Mouse (Mus musculus) CH12.LX (cell line): ENCODE results near the gene Arrdc3. TPM values are rescaled to one million over a fixed set of nuclear protein-coding genes. Genes with fewer than 3 reads are reported as not detected.

Source experiments
- DNase-seq: peaks from one replicate; pipeline ENCODE4 v3.0.0-alpha.2; 2013; ENCODE audit errors: extremely low read depth
- H3K27ac ChIP-seq: 2 replicates; pipeline ENCODE4 v1.5.1; 2012; ENCODE audit warnings: low read depth, mild to moderate bottlenecking, control low read depth, moderate library complexity; ENCODE audit not compliant: insufficient read depth
- H3K27me3 ChIP-seq: replicated peaks from 2 replicates; pipeline ENCODE3; 2012; ENCODE audit warnings: inconsistent platforms
- H3K36me3 ChIP-seq, 2 experiments: replicated peaks in 1 of 2; 2 replicates each; pipeline versions ENCODE3 to v1.6.1; 2012; ENCODE audit warnings: inconsistent platforms in 1 of 2, low read length in 1 of 2, mild to moderate bottlenecking in 1 of 2, mixed read lengths in 1 of 2, moderate library complexity in 1 of 2; ENCODE audit not compliant: control insufficient read depth in 1 of 2, insufficient read depth in 1 of 2
- H3K4me1 ChIP-seq, 2 experiments: 2 replicates each; pipeline ENCODE4 v1.6.1; 2012; ENCODE audit warnings: inconsistent platforms in 1 of 2, moderate library complexity in 1 of 2; ENCODE audit not compliant: insufficient read depth in 2 of 2, control insufficient read depth in 1 of 2
- H3K4me2 ChIP-seq: 2 replicates; pipeline ENCODE4 v1.6.1; 2012; ENCODE audit warnings: low read depth, mild to moderate bottlenecking, control low read depth; ENCODE audit not compliant: poor library complexity, insufficient read depth, severe bottlenecking
- H3K4me3 ChIP-seq, 3 experiments: fragments of 150-350 bp in 1 of 3; sonication (generic) in 1 of 3; replicated peaks in 1 of 3; 2 replicates each; pipeline versions ENCODE3 to v1.5.1; 2011 to 2012; ENCODE audit warnings: low read depth in 2 of 3, low read length in 2 of 3, mild to moderate bottlenecking in 2 of 3, moderate library complexity in 2 of 3, control low read depth in 1 of 3, improper control_type of control experiment in 1 of 3, inconsistent platforms in 1 of 3, mixed read lengths in 1 of 3; ENCODE audit not compliant: poor library complexity in 1 of 3
- H3K79me2 ChIP-seq: replicated peaks from 2 replicates; pipeline ENCODE4 v1.6.1; 2012; ENCODE audit warnings: mild to moderate bottlenecking, moderate library complexity; ENCODE audit not compliant: control insufficient read depth, poor library complexity, insufficient read depth, severe bottlenecking; ENCODE audit errors: extremely low read depth
- H3K9ac ChIP-seq: 2 replicates; pipeline ENCODE4 v1.6.1; 2012; ENCODE audit warnings: low read depth, mild to moderate bottlenecking, control low read depth, moderate library complexity; ENCODE audit not compliant: insufficient read depth
- H3K9me3 ChIP-seq: replicated peaks from 2 replicates; pipeline ENCODE3; 2012; ENCODE audit warnings: low read length, inconsistent platforms, mixed read lengths
- BHLHE40 ChIP-seq: IDR thresholded peaks from 2 replicates; pipeline ENCODE4 v1.6.1; 2011; ENCODE audit warnings: mild to moderate bottlenecking, low read depth, low read length, improper control_type of control experiment
- CHD1 ChIP-seq: IDR thresholded peaks from 2 replicates; pipeline ENCODE4 v1.6.1; 2012; ENCODE audit warnings: low read depth, low read length, improper control_type of control experiment, inconsistent platforms
- CHD2 ChIP-seq: IDR thresholded peaks from 2 replicates; pipeline ENCODE4 v1.6.1; 2011; ENCODE audit warnings: low read length, improper control_type of control experiment
- CTCF ChIP-seq, 2 experiments: IDR thresholded peaks in 1 of 2; conservative IDR thresholded peaks in 1 of 2; 2 replicates each; pipeline ENCODE4 v1.5.1; 2011 to 2012; ENCODE audit warnings: low read depth in 2 of 2, low read length in 2 of 2, improper control_type of control experiment in 1 of 2, inconsistent platforms in 1 of 2, mild to moderate bottlenecking in 1 of 2, moderate library complexity in 1 of 2
- GABPA ChIP-seq: IDR thresholded peaks from 2 replicates; pipeline ENCODE4 v1.6.1; 2012; ENCODE audit warnings: low read depth, low read length, improper control_type of control experiment, inconsistent platforms; ENCODE audit not compliant: insufficient replicate concordance
- IRF4 ChIP-seq: IDR thresholded peaks from 2 replicates; pipeline ENCODE4 v1.6.1; 2014; ENCODE audit warnings: low read depth, mild to moderate bottlenecking, inconsistent platforms, low read length, improper control_type of control experiment
- JUN ChIP-seq: IDR thresholded peaks from 2 replicates; pipeline ENCODE4 v1.6.1; 2011; ENCODE audit warnings: low read depth, mild to moderate bottlenecking, low read length, improper control_type of control experiment, moderate library complexity; ENCODE audit not compliant: insufficient read depth
- JUND ChIP-seq: conservative IDR thresholded peaks from 2 replicates; pipeline ENCODE4 v1.6.1; 2011; ENCODE audit warnings: low read depth, low read length, improper control_type of control experiment
- KAT2A ChIP-seq: IDR thresholded peaks from 2 replicates; pipeline ENCODE4 v1.6.1; 2012; ENCODE audit warnings: low read length, improper control_type of control experiment, inconsistent platforms; ENCODE audit not compliant: insufficient replicate concordance
- MAX ChIP-seq: IDR thresholded peaks from 2 replicates; pipeline ENCODE4 v1.6.1; 2011; ENCODE audit warnings: low read length, improper control_type of control experiment
- MAZ ChIP-seq: IDR thresholded peaks from 2 replicates; pipeline ENCODE4 v1.6.1; 2012; ENCODE audit warnings: low read depth, mild to moderate bottlenecking, inconsistent platforms, low read length, improper control_type of control experiment, moderate library complexity
- MEF2A ChIP-seq: IDR thresholded peaks from 2 replicates; pipeline ENCODE4 v1.6.1; 2014; ENCODE audit warnings: low read depth, mild to moderate bottlenecking, inconsistent platforms, low read length, improper control_type of control experiment, borderline replicate concordance
- MXI1 ChIP-seq: IDR thresholded peaks from 2 replicates; pipeline ENCODE4 v1.6.1; 2011; ENCODE audit warnings: mild to moderate bottlenecking, low read depth, low read length, improper control_type of control experiment
- MYC ChIP-seq: IDR thresholded peaks from 2 replicates; pipeline ENCODE4 v1.6.1; 2011; ENCODE audit warnings: low read depth, mild to moderate bottlenecking, improper control_type of control experiment, low read length
- NRF1 ChIP-seq: IDR thresholded peaks from 2 replicates; pipeline ENCODE4 v1.6.1; 2014; ENCODE audit warnings: low read depth, mild to moderate bottlenecking, inconsistent platforms, low read length, improper control_type of control experiment, moderate library complexity
- POLR2A ChIP-seq: IDR thresholded peaks from 2 replicates; pipeline ENCODE4 v1.6.1; 2011; ENCODE audit warnings: low read depth, mild to moderate bottlenecking, improper control_type of control experiment, low read length
- POLR2AphosphoS2 ChIP-seq: IDR thresholded peaks from 2 replicates; pipeline ENCODE4 v1.6.1; 2011; ENCODE audit warnings: low read depth, low read length, improper control_type of control experiment
- RAD21 ChIP-seq: IDR thresholded peaks from 2 replicates; pipeline ENCODE4 v1.6.1; 2011; ENCODE audit warnings: low read depth, mild to moderate bottlenecking, low read length, improper control_type of control experiment, moderate library complexity
- SIN3A ChIP-seq: IDR thresholded peaks from 2 replicates; pipeline ENCODE4 v1.6.1; 2012; ENCODE audit warnings: low read length, improper control_type of control experiment, inconsistent platforms
- SMC3 ChIP-seq: IDR thresholded peaks from 2 replicates; pipeline ENCODE4 v1.6.1; 2011; ENCODE audit warnings: low read depth, low read length, improper control_type of control experiment
- TBP ChIP-seq: conservative IDR thresholded peaks from 2 replicates; pipeline ENCODE4 v1.6.1; 2011; ENCODE audit warnings: low read depth, low read length, improper control_type of control experiment
- TCF12 ChIP-seq: IDR thresholded peaks from 2 replicates; pipeline ENCODE4 v1.6.1; 2014; ENCODE audit warnings: low read depth, mild to moderate bottlenecking, inconsistent platforms, low read length, improper control_type of control experiment
- USF1 ChIP-seq: IDR thresholded peaks from 2 replicates; pipeline ENCODE4 v1.6.1; 2014; ENCODE audit warnings: low read depth, mild to moderate bottlenecking, inconsistent platforms, low read length, improper control_type of control experiment
- ZC3H11A ChIP-seq: IDR thresholded peaks from 2 replicates; pipeline ENCODE4 v1.6.1; 2012; ENCODE audit warnings: low read depth, mild to moderate bottlenecking, inconsistent platforms, low read length, improper control_type of control experiment
- ZKSCAN1 ChIP-seq: IDR thresholded peaks from 2 replicates; pipeline ENCODE4 v1.6.1; 2012; ENCODE audit warnings: low read depth, inconsistent platforms, low read length, improper control_type of control experiment, borderline replicate concordance
- ZMIZ1 ChIP-seq: IDR thresholded peaks from 2 replicates; pipeline ENCODE4 v1.6.1; 2012; ENCODE audit warnings: low read depth, mild to moderate bottlenecking, inconsistent platforms, low read length, improper control_type of control experiment
- dilution Hi-C: fragments of 300-500 bp; cut with MboI; formaldehyde crosslinking; loops from 2 replicates; pipeline ENCODE4 v1.14.3; 2020; ENCODE audit warnings: low sequenced_read_pairs; ENCODE audit not compliant: extremely low pct_unique_long_range_greater_than_20kb, extremely low pct_ligation_motif_present
- in situ Hi-C: fragments of 300-500 bp; cut with MboI; formaldehyde crosslinking; loops from 3 replicates; pipeline ENCODE4 v1.14.3; 2019; ENCODE audit warnings: low sequenced_read_pairs, low pct_ligation_motif_present, low pct_unique_long_range_greater_than_20kb, mixed read lengths
- polyA plus RNA-seq: library from polyadenylated mRNA; unstranded; fragments of >175 nt; gene quantifications from 2 replicates; pipeline ENCODE4 v1.2.1, GENCODE M21; 2012; ENCODE audit warnings: low read depth; ENCODE audit not compliant: insufficient read length
- total RNA-seq, 2 experiments: library from RNA; depleted of rRNA; stranded (reverse); fragments of 300-350 nt in 1 of 2; fragments of >200 nt in 1 of 2; gene quantifications; 2 replicates each; pipeline ENCODE4 v1.2.3; 2012 to 2014

The Arrdc3 gene
- total and polyA plus RNA-seq, 3 experiments, result 3.8 to 11.7 (median 5.6) TPM

DNA sequence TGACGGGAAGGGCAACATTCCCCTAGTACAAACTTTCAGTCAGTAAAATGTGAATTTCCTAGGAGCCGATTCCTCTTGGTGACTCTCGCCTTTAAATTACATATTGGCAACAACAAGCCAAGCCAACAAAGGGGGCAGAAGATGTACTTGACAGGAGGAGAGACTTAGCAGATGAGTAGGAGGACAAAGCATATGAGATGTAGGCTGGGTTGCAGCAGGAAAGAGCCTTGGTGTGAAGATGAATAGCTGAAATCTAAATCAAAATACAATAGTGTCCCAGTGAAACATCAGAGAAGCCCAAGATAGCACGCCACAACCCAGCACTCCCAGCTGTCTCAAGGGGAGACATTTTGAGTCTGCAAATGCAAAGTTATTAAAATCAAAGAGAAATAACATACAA lies 2.4 kb upstream of the Arrdc3 start:
- no peaks in the 10 kb centered on the region; the same call in 1 of the 2 replicates for H3K79me2 ChIP-seq
- in situ Hi-C loops, result loop anchor here (25.0 kb wide), 1 partner anchor 282 kb away; no protein-coding TSS in a partner anchor
- TF ChIP-seq TCF12 (no peak), GABPA (no peak), CHD2 (no peak), NRF1 (no peak), BHLHE40 (no peak), MEF2A (no peak), POLR2AphosphoS2 (no peak), MXI1 (no peak), SIN3A (no peak), TBP (no peak), ZKSCAN1 (no peak), POLR2A (no peak), ZMIZ1 (no peak), MAX (no peak), KAT2A (no peak), USF1 (no peak), CHD1 (no peak), IRF4 (no peak)
- no peak overlapping the region for H3K4me3 ChIP-seq
- H3K4me2 ChIP-seq, result no peak overlapping the region
- no peak overlapping the region for H3K9ac ChIP-seq
- H3K27ac ChIP-seq, result no peak overlapping the region
- dilution Hi-C loops, result no loop called here
- H3K9me3 ChIP-seq, result no peaks in the 10 kb centered on the region
- no peaks in the 10 kb centered on the region for H3K27me3 ChIP-seq
- no peak for DNase-seq
- no peaks in the 10 kb centered on the region for H3K36me3 ChIP-seq
- H3K4me1 ChIP-seq, result peaks cover 0 to 5% of the 10 kb centered on the region in 2 experiments; a peak in 1 of 4 replicates

GRCm38 (mm10) chr13:80881722-80882500 lies 1.3 kb upstream of the Arrdc3 start:
- no peak overlapping the region for H3K4me2 ChIP-seq
- no peak overlapping the region for H3K9ac ChIP-seq
- no peak overlapping the region for H3K4me3 ChIP-seq
- TF ChIP-seq MAZ (peak; percentile 37; the same call in 1 of the 2 replicates), MYC (peak; percentile 19; the same call in 1 of the 2 replicates), TBP (no peak), RAD21 (peak; percentile 97), ZC3H11A (peak; percentile 93), JUN (no peak), JUND (peak; percentile 16; the same call in 1 of the 2 replicates), CTCF (conservative IDR thresholded peaks at IDR 0.05 in 1 of 2, IDR thresholded peaks at IDR 0.05 in 1 of 2; ENCODE audit: low read depth in 2 of 2, low read length in 2 of 2) (peak; percentile 74 to 100), SMC3 (peak; percentile 98), TCF12 (0 out of 2 replicates have a peak, but pooled peaks have one; percentile 7)
- H3K4me1 ChIP-seq, result peaks cover 0 to 7% of the 10 kb centered on the region in 2 experiments; a peak in 1 of 4 replicates
- H3K27ac ChIP-seq, result no peak overlapping the region
- H3K9me3 ChIP-seq, result no peaks in the 10 kb centered on the region
- dilution Hi-C loops (no loop called here), in situ Hi-C loops (loop anchor here (25.0 kb wide), 1 partner anchor 280 kb away; no protein-coding TSS in a partner anchor)
- no peaks in the 10 kb centered on the region for H3K36me3 ChIP-seq
- peaks cover 2% of the 10 kb centered on the region; the same call in 1 of the 2 replicates for H3K79me2 ChIP-seq
- H3K27me3 ChIP-seq, result no peaks in the 10 kb centered on the region
- peak; percentile 91 for DNase-seq
